Mouse (Mus musculus) B cell, adult 67 days (primary cell): ENCODE results near the gene Krt24. TPM values are rescaled to one million over a fixed set of nuclear protein-coding genes. Genes with fewer than 3 reads are reported as not detected.

Source experiments
- total RNA-seq, 2 experiments: library from RNA; stranded (reverse); gene quantifications; 4 replicates each; pipeline ENCODE4 v1.2.4; 2023

Gene Krt24
- not detected for total RNA-seq

GRCm38 (mm10) chr11:99284833-99285312 lies at the start of gene Krt24:
TSS of gene Krt24 (minus strand) at chr11:99285262.

GRCm38 (mm10) chr11:99322851-99323250 lies 37.8 kb upstream of the Krt24 start, which contains the start of gene Krt25:
TSS of gene Krt25 (minus strand) at chr11:99322951.

GRCm38 (mm10) chr11:99243820-99244374 lies 41.2 kb downstream of the Krt24 start, which contains the start of gene Krt222:
TSS of gene Krt222 (minus strand) at chr11:99244085.

GRCm38 (mm10) chr11:99230261-99231048 lies 54.6 kb downstream of the Krt24 start, which contains the start of gene Smarce1:
TSS of gene Smarce1 (minus strand) at chr11:99231017.

Other genes starting within 250 kb of the Krt24 start
- gene Igfbp4, start 244.0 kb downstream of the Krt24 start, total RNA-seq, result under 1 TPM in 1 of 2 experiments, not detected in 1; 0.38 TPM
- not detected for gene Tns4, start 196.0 kb downstream of the Krt24 start, total RNA-seq
- gene Ccr7, start 130.2 kb downstream of the Krt24 start, total RNA-seq, result 100 to 1,000 TPM; 336 to 600 TPM
- gene Smarce1, start 54.2 kb downstream of the Krt24 start, total RNA-seq, result 100 to 1,000 TPM; 161 to 173 TPM
- gene Krt222, start 41.2 kb downstream of the Krt24 start, total RNA-seq, result 1 to 10 TPM; 1.8 to 2.0 TPM
- not detected for gene Krt25, start 37.7 kb upstream of the Krt24 start, total RNA-seq
- not detected for gene Krt26, start 52.7 kb upstream of the Krt24 start, total RNA-seq
- not detected for gene Krt27, start 65.8 kb upstream of the Krt24 start, total RNA-seq
- gene Krt28, start 89.6 kb upstream of the Krt24 start, total RNA-seq, result not detected
- gene Krt10, start 104.1 kb upstream of the Krt24 start, total RNA-seq, result 1 to 10 TPM; 1.5 to 3.2 TPM
- not detected for gene Krt12, start 137.0 kb upstream of the Krt24 start, total RNA-seq
- not detected for gene Krt20, start 152.9 kb upstream of the Krt24 start, total RNA-seq
- gene Krt23, start 207.9 kb upstream of the Krt24 start, total RNA-seq, result not detected
- gene Krt39, start 236.1 kb upstream of the Krt24 start, total RNA-seq, result not detected